Mouse (Mus musculus) spleen, postnatal 4 days (tissue): Measurements from ENCODE around the gene Dcaf8.

Experiments
- DNase-seq, 2 experiments: peaks; one replicate each; pipeline ENCODE4 v3.0.0; 2022; ENCODE audit warnings: low spot score in 2 of 2

Dcaf8 gene

DNA sequence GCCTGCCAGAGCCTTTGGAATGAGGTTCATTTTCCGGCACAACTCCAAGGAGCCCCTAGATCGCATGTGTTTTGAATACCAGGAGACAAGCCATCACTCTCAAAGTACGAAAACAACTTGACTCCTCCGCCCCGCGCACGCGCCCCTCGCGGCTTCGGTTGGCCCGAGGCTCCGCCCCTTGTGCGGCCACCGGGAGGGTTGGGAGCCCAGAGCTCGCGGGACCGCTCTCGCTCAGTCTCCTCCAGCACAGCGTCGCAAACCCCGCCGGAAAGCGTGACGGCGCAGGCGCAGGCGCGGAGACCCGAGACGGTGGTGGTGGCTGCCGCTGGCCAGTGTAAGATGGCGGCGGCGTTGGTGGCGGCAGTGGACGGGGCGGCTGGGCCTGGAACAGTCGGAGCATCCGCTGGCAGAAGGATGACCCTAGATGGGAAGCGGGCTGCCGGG lies at the start of gene Dcaf8:
Dcaf8 (plus strand) TSS at position 250 of the 444 bp plus-strand sequence.
- peak; percentile 98 to 99 for DNase-seq

DNA sequence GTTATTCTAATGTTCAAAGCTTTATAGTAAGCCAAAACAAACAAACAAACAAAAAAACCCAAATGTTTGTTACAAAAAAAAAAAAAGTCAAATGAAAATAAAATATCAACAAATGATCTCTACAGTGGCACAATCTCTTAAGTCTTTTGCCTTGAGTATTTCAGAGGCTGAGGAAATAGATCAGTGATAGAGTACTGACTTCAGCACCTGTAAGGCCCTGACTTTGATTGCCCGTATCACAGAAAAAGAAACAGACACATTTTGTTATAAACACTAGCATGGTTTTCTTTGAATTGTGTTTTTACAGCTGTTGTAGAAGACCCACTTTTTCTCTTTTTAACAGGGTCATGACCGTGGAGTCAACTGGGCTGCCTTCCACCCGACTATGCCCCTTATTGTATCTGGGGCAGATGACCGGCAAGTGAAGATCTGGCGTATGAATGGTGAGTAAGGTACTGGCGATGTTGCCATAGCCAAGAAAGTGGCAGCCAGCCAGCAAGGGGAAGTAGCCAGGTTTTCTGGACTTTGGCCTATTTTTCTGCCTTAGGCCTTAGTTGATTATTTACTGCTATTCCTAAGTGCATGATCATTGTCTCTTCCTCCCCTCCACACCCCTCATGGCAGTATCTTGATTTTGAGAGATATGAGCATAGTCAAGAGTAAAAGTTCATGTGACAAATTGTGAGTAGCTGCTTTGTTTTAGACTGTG lies 48.4 kb upstream of the Dcaf8 start:
- no peak for DNase-seq

DNA sequence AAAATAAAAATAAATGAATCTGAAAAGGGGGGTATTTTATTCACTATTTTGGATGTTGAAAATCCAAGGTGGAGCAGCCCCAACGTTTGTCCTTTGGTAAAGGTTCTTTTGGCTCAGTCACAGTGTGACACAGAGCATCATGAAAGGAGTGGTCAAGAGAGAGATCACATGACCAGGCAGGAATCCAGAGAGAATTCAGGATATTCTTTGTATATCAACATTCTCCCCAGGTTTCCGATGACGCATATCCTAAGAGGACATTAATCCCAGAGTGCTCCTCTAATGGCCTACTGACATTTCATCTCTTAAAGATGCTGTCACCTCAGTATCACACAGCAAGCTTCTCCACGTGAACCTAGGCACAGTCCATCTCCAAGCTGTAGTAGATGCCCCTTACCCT lies 44.3 kb upstream of the Dcaf8 start:
- DNase-seq = no peak

DNA sequence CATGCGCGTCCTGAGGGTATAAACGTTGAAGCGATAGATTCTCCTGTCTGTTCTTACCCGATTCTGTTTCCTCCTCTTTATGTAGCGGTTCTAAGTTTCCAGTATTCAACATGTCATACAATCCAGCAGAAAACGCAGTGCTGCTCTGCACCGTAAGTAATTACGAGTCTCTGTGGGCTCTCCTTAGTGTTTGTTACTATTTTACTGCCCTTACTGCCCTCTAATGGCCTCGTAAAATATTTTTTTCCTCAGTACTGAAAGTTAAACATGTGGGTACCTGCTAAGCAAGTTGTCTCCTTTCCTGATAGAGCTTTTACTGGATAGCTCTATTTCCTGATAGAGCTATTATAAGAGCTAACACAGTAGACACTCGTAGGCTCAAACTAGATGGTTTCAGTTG lies 42.8 kb upstream of the Dcaf8 start:
- no peak for DNase-seq

DNA sequence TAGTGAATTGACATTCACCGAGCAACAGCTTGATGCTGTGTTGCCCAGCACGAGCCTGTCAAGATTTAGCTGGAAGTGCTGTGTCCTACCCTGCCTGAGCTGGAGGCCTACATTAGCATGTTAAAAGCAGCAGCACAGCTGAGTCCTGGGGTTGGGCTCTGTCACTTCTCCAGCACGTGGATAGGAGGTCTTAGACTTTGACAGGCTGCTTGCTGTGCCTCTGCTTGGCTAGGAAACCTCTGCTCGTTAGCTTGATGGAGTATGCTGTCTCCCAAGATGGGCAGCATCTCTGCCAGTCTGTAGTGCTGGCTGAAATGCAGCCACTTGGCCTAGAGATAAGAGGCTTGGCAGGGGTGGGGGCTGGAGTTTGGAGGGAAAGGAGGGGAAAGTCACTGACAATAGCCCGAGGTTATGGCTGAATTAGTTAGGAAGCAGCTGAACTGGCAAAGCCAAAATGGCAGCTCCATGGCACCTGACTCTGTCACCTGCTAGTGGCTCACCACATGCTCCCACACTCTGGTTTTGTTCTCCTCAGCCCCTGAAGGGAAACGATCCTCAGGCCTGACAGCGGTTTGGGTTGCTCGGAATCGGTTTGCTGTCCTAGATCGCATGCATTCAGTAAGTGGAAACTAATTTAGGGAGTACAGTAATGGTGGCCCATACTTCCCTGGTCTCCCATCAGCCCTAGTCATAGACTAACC lies 40.0 kb upstream of the Dcaf8 start:
- no peak for DNase-seq

DNA sequence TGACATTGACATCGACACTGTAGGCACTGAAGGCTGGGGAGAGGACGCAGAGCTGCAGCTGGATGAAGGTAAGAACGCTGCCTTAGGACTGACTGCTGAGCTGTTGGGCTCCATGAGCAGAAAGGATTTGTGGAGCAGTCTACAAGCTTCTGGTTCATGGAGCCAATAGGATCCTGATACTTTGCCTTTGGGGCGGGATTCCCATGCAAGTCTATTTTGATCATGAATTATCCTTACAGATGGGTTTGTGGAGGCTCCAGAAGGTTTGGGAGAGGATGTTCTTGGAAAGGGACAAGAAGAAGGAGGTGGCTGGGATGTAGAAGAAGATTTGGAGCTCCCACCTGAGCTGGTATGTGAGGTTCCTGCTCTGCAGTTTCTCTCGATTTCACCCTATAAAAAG lies 30.9 kb upstream of the Dcaf8 start:
- no peak for DNase-seq

DNA sequence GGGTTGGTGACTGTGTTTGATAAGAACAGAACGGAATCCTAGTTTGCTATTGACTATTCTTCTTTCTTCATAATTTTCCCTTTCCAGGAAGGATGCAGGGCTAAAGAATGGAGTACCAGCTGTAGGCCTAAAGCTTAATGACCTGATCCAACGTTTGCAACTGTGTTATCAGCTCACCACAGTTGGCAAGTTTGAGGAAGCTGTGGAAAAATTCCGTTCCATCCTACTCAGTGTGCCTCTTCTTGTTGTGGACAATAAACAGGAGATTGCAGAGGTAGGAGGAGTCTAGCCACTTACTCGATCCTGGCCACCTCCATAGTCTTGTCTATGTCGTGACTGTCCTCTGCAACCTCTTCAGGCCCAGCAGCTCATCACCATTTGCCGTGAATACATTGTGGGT lies 28.8 kb upstream of the Dcaf8 start:
- DNase-seq = no peak

DNA sequence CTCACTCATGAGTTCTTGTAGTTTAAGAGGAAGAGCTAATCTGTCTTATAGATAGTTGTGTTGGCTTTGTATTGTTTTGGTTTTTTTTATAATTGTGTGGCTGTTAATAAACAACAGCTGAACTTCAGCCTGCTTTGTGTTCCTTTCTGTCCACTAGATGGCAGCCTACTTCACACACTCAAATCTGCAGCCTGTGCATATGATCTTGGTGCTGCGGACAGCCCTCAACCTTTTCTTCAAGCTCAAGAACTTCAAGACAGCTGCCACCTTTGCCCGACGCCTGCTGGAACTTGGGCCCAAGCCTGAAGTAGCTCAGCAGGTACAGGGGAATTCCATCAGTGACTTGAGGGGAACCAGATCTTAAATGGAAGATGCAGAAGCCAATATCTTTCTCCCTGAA lies 28.2 kb upstream of the Dcaf8 start:
- no peak for DNase-seq

DNA sequence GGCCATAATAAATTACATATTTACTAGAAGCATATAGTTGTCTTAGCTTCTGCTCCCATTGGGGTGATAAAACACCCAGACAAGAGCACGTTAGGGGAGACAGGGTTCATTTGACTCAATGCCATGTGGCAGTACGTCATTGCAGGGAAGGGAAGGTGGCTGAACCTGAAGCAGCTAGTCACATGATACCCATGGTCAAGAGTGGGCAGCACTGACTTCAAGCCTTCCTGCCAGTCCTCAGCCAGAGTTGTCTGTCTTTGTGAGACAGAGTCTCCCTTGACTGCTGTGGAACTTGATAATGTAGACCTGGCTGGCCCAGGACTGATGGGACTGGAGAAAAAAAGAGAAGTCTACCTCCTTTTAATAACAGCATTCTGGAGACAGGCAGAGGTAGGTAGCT lies 25.2 kb upstream of the Dcaf8 start:
- no peak for DNase-seq

DNA sequence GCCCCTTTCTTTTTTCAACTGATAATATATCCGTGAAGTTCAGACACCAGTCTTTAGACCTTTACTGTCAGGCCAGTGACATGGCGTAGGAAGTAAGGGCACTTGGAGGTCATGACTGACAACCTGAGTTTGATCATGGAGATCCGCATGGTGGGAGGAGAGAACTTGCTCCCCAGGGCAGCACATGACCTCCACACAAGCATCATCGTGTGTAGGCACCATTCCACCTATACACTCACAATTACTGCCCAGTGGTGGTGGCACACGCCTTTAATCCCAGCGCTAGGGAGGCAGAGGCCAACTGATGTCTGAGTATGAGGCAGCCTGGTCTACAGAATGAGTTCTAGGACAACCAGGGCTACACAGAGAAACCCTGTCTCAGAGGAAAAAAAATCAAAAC lies 23.3 kb upstream of the Dcaf8 start:
- no peak for DNase-seq

DNA sequence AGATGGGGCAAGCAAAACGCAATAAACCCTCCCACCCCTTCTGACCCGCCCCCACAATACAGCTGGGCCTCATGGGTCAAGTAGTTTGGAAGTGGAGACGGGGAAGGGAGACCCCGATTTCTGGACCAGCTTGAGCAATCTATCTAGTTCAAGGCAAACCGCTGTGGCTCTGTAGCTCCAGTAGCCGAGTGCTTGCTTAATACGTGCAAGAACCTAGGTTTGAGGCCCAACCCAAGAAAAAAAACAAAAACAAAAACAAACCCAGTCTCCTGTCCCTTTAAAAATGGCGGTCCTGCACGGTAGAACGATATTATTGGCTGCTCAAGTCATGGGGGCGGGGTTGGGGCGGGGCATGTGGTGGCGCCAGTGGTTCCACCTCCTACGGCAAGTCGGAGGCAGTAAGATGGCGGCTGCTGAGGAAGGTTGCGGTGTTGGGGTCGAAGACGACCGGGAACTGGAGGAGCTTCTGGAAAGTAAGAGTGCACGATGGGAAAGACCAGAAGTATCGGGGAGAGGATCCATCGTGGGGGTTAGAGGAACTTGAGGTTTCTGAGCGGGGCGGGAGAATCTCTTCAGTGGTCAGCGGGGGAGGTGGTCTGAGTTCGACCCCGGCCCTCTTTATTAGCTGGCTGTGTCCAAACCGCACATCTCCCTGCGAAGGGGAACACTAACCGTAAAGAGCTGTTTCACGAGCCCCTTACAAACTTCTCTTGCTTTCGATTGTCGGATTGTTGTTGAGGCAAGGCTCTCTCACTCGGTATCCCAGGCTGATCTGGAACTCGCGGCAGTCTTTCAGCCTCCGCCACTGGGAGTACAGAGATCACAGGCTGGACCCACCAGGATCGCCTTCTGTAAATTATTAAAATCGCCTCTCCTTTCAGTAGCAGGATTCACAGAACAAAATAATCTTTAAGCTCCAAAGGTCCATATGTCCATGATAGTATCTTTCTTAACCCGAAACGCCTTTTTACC lies 21.2 kb upstream of the Dcaf8 start, which contains the start of gene Pex19:
Pex19 (plus strand) TSS at position 380 of the 972 bp plus-strand sequence.
- DNase-seq = peak; percentile 77 to 88

DNA sequence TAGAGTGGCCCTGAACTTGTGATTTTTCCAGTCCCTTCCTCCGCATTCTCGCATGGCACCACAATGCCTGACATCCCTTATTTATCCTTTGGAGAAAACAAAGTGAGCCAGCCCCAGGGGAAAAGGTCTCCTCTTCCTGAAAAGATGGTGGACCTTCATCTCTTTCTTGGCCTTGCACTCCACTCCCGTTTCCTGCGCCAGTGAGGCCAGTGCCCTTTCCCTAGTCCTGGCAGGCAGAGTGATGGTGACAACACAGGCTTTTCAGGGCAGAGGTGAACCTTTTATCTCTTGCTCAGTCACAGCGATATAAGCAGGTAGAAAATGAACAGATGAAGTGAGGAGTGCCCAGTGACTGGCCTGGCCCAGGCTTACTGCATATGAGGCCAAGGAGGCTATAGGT lies 20.4 kb upstream of the Dcaf8 start:
- no peak for DNase-seq

DNA sequence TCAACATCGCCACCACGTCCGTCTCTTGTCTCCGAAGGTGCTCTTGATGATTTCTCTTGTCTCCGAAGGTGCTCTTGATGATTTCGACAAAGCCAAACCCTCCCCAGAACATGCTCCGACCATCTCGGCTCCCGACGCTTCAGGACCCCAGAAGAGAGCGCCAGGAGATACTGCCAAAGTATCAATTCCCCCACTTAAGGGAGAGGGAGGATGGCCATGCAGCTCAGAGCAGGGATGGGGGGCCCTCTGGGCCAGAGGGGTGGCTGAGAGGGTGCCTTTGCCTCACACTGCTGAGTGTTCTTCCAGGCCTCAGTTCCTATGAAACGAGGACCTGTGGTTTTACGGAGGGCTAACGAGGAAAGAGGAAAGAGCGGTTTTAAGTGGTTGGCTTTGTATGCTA lies 19.3 kb upstream of the Dcaf8 start:
- no peak for DNase-seq

DNA sequence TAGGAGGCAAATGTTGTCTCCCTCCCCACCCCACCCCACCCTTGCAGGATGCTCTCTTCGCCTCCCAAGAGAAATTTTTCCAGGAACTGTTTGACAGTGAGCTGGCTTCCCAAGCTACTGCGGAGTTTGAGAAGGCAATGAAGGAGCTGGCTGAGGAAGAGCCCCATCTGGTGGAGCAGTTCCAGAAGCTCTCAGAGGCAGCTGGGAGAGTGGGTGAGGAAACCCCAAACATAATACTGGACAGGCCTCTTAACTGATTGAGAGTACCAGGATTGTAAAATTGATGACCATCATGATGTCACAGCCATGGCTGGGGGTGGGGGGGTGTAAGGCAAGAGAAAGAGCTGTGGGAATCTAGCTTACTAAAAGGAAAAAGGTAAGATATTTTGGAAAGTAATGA lies 18.8 kb upstream of the Dcaf8 start:
- DNase-seq = no peak

DNA sequence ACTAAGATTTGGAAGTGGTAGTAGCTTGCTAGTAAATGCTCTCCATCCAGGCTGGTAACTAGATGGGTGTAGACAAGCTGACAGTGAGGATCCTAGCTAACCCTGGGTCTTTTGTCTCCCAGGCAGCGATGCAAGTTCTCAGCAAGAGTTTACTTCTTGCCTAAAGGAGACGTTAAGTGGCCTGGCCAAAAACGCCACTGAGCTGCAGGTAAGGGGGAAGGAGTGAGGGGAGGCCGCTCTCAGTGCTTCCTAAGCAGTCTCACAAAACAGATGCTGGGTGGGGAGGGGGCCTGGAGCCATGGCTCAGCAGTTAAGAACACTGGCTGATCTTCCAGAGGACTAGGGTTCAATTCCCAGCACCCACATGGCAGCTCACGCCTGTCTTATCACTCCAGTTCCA lies 18.1 kb upstream of the Dcaf8 start:
- no peak for DNase-seq

DNA sequence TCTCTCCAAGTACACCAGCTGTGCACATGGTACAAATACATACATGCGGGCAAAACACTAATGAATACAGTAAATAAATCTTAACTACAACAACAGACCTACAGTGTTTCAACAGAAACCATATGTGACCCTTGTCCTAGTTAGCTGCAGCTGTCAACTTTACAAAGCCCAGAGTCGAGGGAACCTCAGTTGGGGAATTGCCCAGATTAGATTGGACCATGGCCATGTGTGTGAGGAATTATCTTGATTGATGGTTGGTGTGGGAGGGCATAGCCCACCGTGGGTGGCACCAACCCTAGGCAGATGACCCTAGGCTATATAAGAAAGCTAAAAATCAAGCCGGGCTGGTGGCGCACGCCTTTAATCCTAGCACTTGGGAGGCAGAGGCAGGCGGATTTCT lies 15.6 kb upstream of the Dcaf8 start:
- DNase-seq = no peak

DNA sequence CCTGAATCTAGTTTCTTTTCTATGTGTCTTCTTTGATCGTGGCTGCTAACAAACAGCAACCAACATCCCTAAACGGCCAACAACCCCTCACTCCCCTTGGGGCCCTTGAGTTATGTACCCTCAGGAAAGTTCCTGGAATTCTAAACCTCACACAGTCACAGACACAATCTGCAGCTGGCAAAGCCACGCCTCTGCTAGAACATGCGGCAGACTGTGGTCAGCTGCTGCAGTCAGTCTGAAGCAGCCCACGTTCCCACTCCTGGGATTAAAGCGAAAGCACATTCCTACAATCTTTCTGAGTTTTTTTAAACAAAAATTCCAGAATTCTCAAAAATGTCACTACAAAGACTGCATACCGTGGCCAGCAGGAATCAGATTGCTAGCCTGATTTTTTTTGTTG lies 14.3 kb upstream of the Dcaf8 start:
- no peak for DNase-seq

DNA sequence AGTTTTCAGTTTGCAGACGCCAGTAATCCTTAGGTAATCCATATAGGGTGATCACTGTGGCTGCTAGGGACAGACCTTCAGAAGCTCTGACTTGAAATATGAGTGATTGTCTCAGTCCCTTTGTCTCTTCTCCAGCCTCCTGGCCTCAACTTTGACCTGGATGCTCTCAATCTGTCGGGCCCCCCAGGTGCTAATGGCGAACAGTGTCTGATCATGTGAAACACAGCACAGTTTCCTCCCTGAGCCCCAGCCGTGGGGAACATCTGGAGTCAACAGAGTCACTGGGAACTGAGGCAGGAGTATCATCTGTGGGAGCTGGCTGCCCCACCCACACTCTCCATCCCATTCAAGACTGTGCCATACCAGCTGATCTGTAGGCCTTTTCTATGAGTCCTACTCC lies 13.8 kb upstream of the Dcaf8 start:
- DNase-seq = no peak

DNA sequence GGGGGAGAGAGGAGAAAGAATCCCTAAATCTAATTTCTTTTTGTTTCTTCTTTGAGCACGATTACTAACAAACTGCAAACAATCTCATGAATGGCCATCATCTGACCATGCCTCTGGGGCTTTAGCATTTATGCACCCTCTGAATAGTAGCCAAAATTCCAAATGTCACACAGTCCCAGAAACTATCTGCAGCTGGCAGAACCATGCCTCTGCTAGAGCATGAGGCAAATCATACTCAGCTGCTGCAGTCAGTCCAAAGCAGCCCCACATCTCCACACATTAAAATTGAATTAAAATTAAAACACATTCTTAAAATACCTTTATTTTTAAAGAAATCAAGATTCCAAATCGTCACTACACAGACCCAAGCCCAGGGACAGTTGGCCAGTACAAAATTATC lies 7.7 kb upstream of the Dcaf8 start:
- no peak for DNase-seq

DNA sequence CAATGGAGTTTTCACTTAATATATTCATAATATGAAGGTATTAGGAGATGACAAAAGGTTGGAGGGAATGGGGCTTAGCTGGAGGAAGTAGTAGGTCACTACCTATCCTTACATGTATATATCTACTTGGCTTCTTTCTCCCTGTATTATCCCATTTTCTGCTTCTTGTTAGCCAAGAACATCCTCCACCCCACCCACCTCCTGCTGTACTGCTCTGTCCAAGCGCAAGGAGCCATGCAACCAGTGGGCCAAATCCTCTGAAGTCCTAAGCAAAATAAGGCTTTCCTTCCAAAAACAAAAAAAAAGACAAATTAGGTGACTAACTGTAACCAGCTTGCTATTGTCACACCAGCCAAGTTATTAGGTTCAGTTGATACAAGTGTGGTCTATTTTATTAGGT lies 7.1 kb upstream of the Dcaf8 start:
- DNase-seq = no peak

DNA sequence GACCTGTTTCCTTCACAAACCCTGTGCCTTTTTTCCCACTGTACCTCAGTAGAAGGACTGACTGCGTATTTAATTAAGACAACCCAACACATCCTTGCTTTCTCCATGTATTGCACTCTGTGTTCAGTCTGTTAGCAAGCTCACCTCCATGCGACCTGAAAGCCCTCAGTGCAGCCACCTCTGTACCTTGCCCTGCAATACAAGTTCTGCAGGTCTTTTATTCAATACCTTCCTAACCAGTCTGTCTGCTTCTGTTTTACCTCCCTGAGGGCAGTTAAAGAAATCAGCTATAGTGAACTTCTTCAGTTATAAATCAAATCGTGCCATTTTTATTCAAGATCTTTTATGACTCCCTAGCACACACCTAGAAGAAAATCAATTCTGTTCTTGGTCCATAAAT lies 6.4 kb upstream of the Dcaf8 start:
- no peak for DNase-seq

DNA sequence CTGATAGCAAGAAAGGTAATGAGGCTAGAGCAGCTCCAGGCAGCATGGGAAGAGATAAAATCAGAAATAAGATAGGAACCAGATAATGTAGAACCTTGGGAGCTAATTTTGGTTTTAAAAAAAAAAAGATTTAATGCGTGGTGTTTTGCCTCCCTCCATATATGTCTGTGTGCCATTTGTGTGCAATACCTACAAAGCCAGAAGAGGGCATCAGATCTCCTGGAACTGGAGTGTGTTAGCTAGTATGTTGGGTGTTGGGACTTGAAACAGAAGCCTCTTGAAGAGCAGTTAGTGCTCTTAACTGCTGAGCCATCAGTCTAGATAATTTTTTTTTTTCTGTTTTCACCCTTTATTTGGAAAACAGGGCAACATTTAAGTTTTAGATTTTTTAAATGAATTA lies 4.3 kb upstream of the Dcaf8 start:
- peak; percentile 59 to 70 for DNase-seq
